Mouse (Mus musculus) heart, embryonic 10.5 days (tissue): ENCODE results near the gene Dbx2. TPM values are rescaled to one million over a fixed set of nuclear protein-coding genes. Genes with fewer than 3 reads are reported as not detected.
A peak's percentile ranks its signal among the peaks of the same experiment; 100 is the strongest.

Experiments
- DNase-seq: peaks from one replicate; pipeline ENCODE4 v3.0.0-alpha.2; 2017; ENCODE audit warnings: low spot score
- H3K27ac ChIP-seq: fragments of 300-500 bp; sonication (generic); 2 replicates; pipeline ENCODE4 v1.5.1; 2016; ENCODE audit warnings: mild to moderate bottlenecking
- H3K27me3 ChIP-seq: fragments of 300-500 bp; sonication (generic); 2 replicates; pipeline ENCODE4 v1.6.1; 2016; ENCODE audit warnings: mild to moderate bottlenecking; ENCODE audit not compliant: poor library complexity, insufficient read depth, severe bottlenecking
- H3K36me3 ChIP-seq: fragments of 300-500 bp; sonication (generic); 2 replicates; pipeline ENCODE4 v1.6.1; 2016; ENCODE audit warnings: mild to moderate bottlenecking, moderate library complexity
- H3K4me1 ChIP-seq: fragments of 300-500 bp; sonication (generic); 2 replicates; pipeline ENCODE4 v1.6.1; 2016; ENCODE audit warnings: mild to moderate bottlenecking
- H3K4me3 ChIP-seq: fragments of 300-500 bp; sonication (generic); 2 replicates; pipeline ENCODE4 v1.5.1; 2016; ENCODE audit warnings: mild to moderate bottlenecking, moderate library complexity
- H3K9me3 ChIP-seq: fragments of 300-500 bp; sonication (generic); 2 replicates; pipeline ENCODE4 v1.6.1; 2016; ENCODE audit warnings: mild to moderate bottlenecking, moderate library complexity
- WGBS: fragments of 180-500 bp; shearing (Covaris S2); methylation state at CpG from one replicate; pipeline ENCODE4 v1.1.7; 2016; 5-methylcytosine and 5-hydroxymethylcytosine counted together
- polyA plus RNA-seq: library from polyadenylated mRNA; unstranded; fragments of >200 nt; fragmentation: Nextera tagmentation; extraction: Ambion mirVana; gene quantifications from 2 replicates; pipeline ENCODE4 v1.2.1, GENCODE M21; 2016

The Dbx2 gene
- polyA plus RNA-seq, 1 experiment from 2014 or later, result not detected

- DNase-seq, result no peak
- Histone ChIP-seq H3K4me1 (peaks cover 14% of the 10 kb centered on the region), H3K27ac (no peak overlapping the region), H3K9me3 (no peaks in the 10 kb centered on the region), H3K36me3 (no peaks in the 10 kb centered on the region), H3K4me3 (peak overlapping the region; percentile 56), H3K27me3 (peaks cover 82% of the 10 kb centered on the region)
- under 1% methylated on average over 49 of the region's 49 CpGs for WGBS
These were observed 1.4 kb downstream of the Dbx2 start for GRCm38 (mm10) chr15:95654211-95654897.

DNA sequence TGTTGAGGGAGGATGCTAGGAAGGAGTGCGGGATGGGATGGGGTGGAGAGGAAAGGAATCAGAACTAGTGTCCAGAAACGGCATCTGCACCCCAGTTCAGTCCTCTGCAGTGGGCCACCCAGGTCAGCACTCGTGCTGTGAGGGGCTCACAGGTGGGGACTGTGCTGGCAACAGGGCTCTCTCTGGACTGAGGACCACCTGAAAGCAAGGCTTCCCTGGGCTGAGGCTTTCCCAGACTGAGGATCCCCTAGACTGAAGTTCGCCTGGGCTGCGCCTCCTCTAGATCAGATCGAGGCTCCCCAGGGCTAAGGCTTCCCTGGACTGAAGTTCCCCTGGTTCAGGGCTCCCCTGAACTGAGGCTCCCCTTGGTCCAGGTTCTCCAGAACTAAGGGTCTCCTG lies 1.9 kb downstream of the Dbx2 start:
- no peak for DNase-seq
- WGBS, result 2% methylated on average over 6 of the region's 6 CpGs
- H3K27me3 ChIP-seq, result peaks cover 83% of the 10 kb centered on the region
- peaks cover 14% of the 10 kb centered on the region for H3K4me1 ChIP-seq
- no peak overlapping the region for H3K27ac ChIP-seq
- no peaks in the 10 kb centered on the region for H3K36me3 ChIP-seq
- peak overlapping the region; percentile 56 for H3K4me3 ChIP-seq
- no peaks in the 10 kb centered on the region for H3K9me3 ChIP-seq

GRCm38 (mm10) chr15:95652898-95653707 lies 2.7 kb downstream of the Dbx2 start:
- H3K4me3 ChIP-seq, result no peak overlapping the region
- H3K27me3 ChIP-seq, result peaks cover 85% of the 10 kb centered on the region
- peaks cover 14% of the 10 kb centered on the region for H3K4me1 ChIP-seq
- no peak for DNase-seq
- 3% methylated on average over 23 of the region's 23 CpGs for WGBS
- H3K36me3 ChIP-seq, result no peaks in the 10 kb centered on the region
- no peaks in the 10 kb centered on the region for H3K9me3 ChIP-seq
- H3K27ac ChIP-seq, result no peak overlapping the region

DNA sequence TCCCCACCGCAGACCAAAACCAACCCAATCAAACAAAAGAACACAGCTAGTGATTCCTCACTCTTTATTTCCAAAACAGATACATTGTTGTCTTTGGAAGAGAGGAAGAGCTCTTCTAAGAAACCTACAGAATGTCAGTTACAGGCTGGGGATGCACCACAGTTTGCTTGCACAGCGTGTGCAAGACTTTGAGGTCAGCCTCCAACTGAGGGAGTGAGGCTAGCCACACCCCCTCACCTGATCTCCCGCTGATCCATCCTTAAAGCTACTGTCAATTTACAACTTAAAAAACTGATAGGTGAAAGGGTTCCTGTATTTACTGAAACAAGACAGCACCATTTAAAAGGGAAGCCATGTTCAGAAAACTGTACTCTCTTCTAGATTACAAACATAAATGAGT lies 3.9 kb downstream of the Dbx2 start:
- Histone ChIP-seq H3K27ac (no peak overlapping the region), H3K4me3 (no peak overlapping the region), H3K27me3 (peaks cover 80% of the 10 kb centered on the region), H3K9me3 (no peaks in the 10 kb centered on the region), H3K4me1 (peaks cover 14% of the 10 kb centered on the region), H3K36me3 (no peaks in the 10 kb centered on the region)
- 5% methylated on average over 3 of the region's 3 CpGs for WGBS
- DNase-seq, result no peak

DNA sequence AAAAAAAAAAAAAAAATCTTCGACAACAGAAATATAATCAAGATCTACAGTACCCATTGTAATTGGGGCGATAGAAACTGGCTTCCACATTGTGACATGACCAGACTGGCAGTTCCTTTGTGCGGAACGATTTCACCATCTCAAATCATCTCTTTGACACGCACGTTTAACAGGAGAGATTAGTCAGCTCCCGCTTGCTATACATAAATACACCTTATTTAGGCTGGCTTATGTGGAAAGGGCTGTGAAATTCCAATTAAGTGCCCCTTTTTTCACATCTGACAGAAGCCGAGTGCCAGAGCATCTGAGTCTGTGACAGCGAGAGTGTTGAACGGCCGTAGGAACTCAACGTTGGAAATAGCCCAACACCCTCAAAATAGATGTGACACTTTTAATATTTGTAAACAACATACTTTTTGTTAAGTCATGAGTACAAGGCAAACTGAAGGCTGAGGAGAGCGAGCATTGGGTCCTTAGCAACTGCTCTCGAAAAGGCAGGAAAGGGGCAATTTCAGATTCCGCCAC lies 12.2 kb downstream of the Dbx2 start:
- 84% methylated on average over 15 of the region's 15 CpGs for WGBS

DNA sequence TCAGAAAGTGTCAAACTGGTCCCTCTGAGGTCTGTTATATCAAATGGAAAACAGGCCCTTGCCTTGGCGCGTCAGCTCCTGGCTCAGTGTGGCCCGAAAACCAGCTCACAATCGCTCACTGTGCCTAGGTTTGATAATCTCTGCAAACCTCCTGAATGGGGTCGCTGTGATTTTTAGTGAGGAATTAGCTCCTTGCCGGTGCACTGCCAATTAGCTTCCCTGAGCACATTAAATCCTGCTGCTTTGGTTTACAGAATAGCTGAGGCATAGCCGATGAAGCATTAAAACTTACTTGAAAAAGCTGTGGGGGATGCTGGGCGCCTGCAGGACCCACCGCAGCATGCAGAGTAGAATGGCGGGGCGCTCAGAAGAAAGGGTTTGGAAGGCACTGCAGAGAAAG lies 15.4 kb downstream of the Dbx2 start:
- no peaks in the 10 kb centered on the region for H3K36me3 ChIP-seq
- H3K27me3 ChIP-seq, result peaks cover 18% of the 10 kb centered on the region; the same call in 1 of the 2 replicates
- no peaks in the 10 kb centered on the region for H3K9me3 ChIP-seq
- no peaks in the 10 kb centered on the region for H3K4me1 ChIP-seq
- H3K4me3 ChIP-seq, result no peak overlapping the region
- DNase-seq, result no peak
- WGBS, result 16% methylated on average over 11 of the region's 11 CpGs
- H3K27ac ChIP-seq, result no peak overlapping the region

More for the DNA sequence above, 12.2 kb downstream of the Dbx2 start:
- Histone ChIP-seq H3K4me3 (no peak overlapping the region), H3K36me3 (no peaks in the 10 kb centered on the region), H3K9me3 (no peaks in the 10 kb centered on the region), H3K27me3 (peaks cover 18% of the 10 kb centered on the region; the same call in 1 of the 2 replicates), H3K4me1 (no peaks in the 10 kb centered on the region), H3K27ac (no peak overlapping the region)
- no peak for DNase-seq

DNA sequence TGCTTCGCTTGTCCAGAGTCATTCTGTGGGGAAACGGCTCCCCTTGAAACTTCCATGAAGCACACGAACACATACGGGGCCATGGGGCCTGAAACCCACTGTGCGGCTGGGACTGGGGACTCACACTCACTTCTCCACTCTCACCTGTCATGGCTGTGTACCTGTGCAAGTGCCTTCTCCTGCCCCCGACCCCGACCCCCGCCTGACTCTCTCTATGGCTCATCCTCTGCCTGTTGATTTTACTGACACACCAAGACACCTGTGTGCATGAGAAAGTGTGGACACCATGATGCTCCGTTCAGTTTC lies 16.0 kb downstream of the Dbx2 start:
- Histone ChIP-seq H3K36me3 (no peaks in the 10 kb centered on the region), H3K27me3 (peaks cover 23% of the 10 kb centered on the region; the same call in 1 of the 2 replicates), H3K9me3 (no peaks in the 10 kb centered on the region), H3K4me3 (no peak overlapping the region), H3K27ac (no peak overlapping the region), H3K4me1 (no peaks in the 10 kb centered on the region)
- no peak for DNase-seq
- WGBS, result 70% methylated on average over 9 of the region's 9 CpGs

- H3K27me3 ChIP-seq, result peaks cover 23% of the 10 kb centered on the region; the same call in 1 of the 2 replicates
- no peak overlapping the region for H3K27ac ChIP-seq
- no peaks in the 10 kb centered on the region for H3K4me1 ChIP-seq
- WGBS, result 83% methylated on average over 20 of the region's 20 CpGs
- peak; percentile 9 for DNase-seq
- H3K9me3 ChIP-seq, result no peaks in the 10 kb centered on the region
- H3K4me3 ChIP-seq, result no peak overlapping the region
- no peaks in the 10 kb centered on the region for H3K36me3 ChIP-seq
These were observed 16.5 kb downstream of the Dbx2 start for GRCm38 (mm10) chr15:95639115-95639828.

DNA sequence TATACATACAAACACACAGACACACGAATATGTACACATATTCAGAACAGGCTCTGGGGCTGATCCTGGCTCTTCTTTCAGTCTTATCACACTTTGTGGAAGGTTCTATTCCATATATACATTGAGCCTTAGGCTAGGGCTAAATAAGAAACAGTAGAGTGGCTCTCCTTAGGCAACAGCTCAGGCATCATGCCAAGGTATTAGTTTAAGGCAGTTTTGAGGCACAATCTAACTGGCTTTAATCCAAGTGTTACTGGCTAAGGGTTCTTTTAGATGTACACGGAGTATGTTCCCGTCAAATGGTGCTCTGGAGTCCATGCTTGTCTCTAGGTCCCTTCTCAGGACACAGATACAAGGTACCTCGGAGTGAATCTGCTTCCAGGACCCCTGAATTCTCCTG lies 31.4 kb downstream of the Dbx2 start:
- WGBS, result 85% methylated on average over 4 of the region's 4 CpGs
- H3K27me3 ChIP-seq, result no peaks in the 10 kb centered on the region
- H3K27ac ChIP-seq, result no peak overlapping the region
- H3K36me3 ChIP-seq, result no peaks in the 10 kb centered on the region
- no peak for DNase-seq
- H3K9me3 ChIP-seq, result no peaks in the 10 kb centered on the region
- no peaks in the 10 kb centered on the region for H3K4me1 ChIP-seq
- H3K4me3 ChIP-seq, result no peak overlapping the region

- Histone ChIP-seq H3K36me3 (no peaks in the 10 kb centered on the region), H3K4me3 (no peak overlapping the region), H3K9me3 (no peaks in the 10 kb centered on the region), H3K27me3 (no peaks in the 10 kb centered on the region), H3K27ac (no peak overlapping the region), H3K4me1 (no peaks in the 10 kb centered on the region)
- DNase-seq, result no peak
- 81% methylated on average over 8 of the region's 8 CpGs for WGBS
These were observed 33.0 kb downstream of the Dbx2 start for GRCm38 (mm10) chr15:95622797-95623196.

- H3K9me3 ChIP-seq, result no peaks in the 10 kb centered on the region
These were observed 43.2 kb downstream of the Dbx2 start for GRCm38 (mm10) chr15:95612600-95612999.

GRCm38 (mm10) chr15:95601179-95601578 lies 54.6 kb downstream of the Dbx2 start:
- 87% methylated on average over 6 of the region's 6 CpGs for WGBS
- H3K4me3 ChIP-seq, result no peak overlapping the region
- H3K9me3 ChIP-seq, result no peaks in the 10 kb centered on the region
- no peaks in the 10 kb centered on the region for H3K36me3 ChIP-seq
- H3K27ac ChIP-seq, result no peak overlapping the region
- no peaks in the 10 kb centered on the region for H3K27me3 ChIP-seq
- no peak for DNase-seq
- H3K4me1 ChIP-seq, result no peaks in the 10 kb centered on the region

More at GRCm38 (mm10) chr15:95612600-95612999, 43.2 kb downstream of the Dbx2 start:
- Histone ChIP-seq H3K36me3 (no peaks in the 10 kb centered on the region), H3K27me3 (no peaks in the 10 kb centered on the region), H3K4me1 (no peaks in the 10 kb centered on the region), H3K4me3 (no peak overlapping the region), H3K27ac (no peak overlapping the region)
- WGBS, result 79% methylated on average over 1 of the region's 1 CpGs
- no peak for DNase-seq

DNA sequence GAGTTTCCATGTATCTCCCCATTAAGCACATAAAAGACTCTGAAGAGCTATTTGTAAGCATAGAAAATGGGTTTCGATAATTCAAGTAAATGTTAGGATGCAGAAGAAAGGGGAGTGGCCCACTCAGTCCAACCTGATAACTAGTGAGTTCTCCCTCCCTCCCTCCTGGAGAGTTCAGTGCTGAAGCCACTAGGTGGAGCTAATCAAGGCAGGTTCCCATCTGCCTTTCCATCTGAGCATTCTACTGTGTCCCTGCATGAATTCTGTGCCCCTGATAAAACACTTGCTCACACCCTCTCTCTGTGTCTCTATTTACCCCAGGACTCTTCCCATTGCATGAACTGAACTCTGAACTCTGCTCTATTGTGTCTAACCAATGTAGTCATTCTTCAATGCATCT lies 57.1 kb downstream of the Dbx2 start:
- no peak for DNase-seq
- Histone ChIP-seq H3K36me3 (no peaks in the 10 kb centered on the region), H3K4me3 (no peak overlapping the region), H3K27me3 (no peaks in the 10 kb centered on the region), H3K4me1 (no peaks in the 10 kb centered on the region), H3K27ac (no peak overlapping the region), H3K9me3 (no peaks in the 10 kb centered on the region)
- 59% methylated on average over 1 of the region's 1 CpGs for WGBS
